Mouse (Mus musculus) hindbrain, embryonic 14.5 days (tissue): ENCODE measurements at regions not wholly inside any gene's neighbourhood (a gene's known extent, or its start where the extent isn't known, plus 50 kb on each side); places are given as distances from the start of the nearest gene placed in this dataset.

Source experiments
- ATAC-seq: fragments of 200-750 bp; cut with Nextera tagmentation; 2 replicates; pipeline ENCODE4 v1.8.0; 2017; ENCODE audit warnings: moderate number of reproducible peaks, mild to moderate bottlenecking, moderate TSS enrichment, moderate library complexity; ENCODE audit not compliant: low FRiP score
- DNase-seq: peaks from one replicate; pipeline ENCODE4 v3.0.0-alpha.2; 2015; ENCODE audit warnings: low spot score
- H3K27ac ChIP-seq: fragments of 300-500 bp; sonication (generic); 2 replicates; pipeline ENCODE4 v1.5.1; 2014; ENCODE audit warnings: mild to moderate bottlenecking, moderate library complexity
- H3K27me3 ChIP-seq: fragments of 300-500 bp; sonication (generic); 2 replicates; pipeline ENCODE4 v1.6.1; 2014; ENCODE audit warnings: mild to moderate bottlenecking, low read length, mixed read lengths; ENCODE audit not compliant: control insufficient read depth, insufficient read depth
- H3K36me3 ChIP-seq: fragments of 300-500 bp; sonication (generic); replicated peaks from 2 replicates; pipeline ENCODE4 v1.6.1; 2014; ENCODE audit not compliant: control insufficient read depth, insufficient read depth
- H3K4me1 ChIP-seq: fragments of 300-500 bp; sonication (generic); replicated peaks from 2 replicates; pipeline ENCODE4 v1.6.1; 2014; ENCODE audit warnings: antibody characterized with exemption, low read length, mixed read lengths; ENCODE audit not compliant: control insufficient read depth, insufficient read depth
- H3K4me2 ChIP-seq: fragments of 300-500 bp; sonication (generic); replicated peaks from 2 replicates; pipeline ENCODE4 v1.6.1; 2014; ENCODE audit warnings: mild to moderate bottlenecking, moderate library complexity
- H3K4me3 ChIP-seq: fragments of 300-500 bp; sonication (generic); replicated peaks from 2 replicates; pipeline ENCODE4 v1.5.1; 2014; ENCODE audit warnings: mild to moderate bottlenecking, low read length
- H3K9ac ChIP-seq: fragments of 300-500 bp; sonication (generic); 2 replicates; pipeline ENCODE4 v1.6.1; 2014
- H3K9me3 ChIP-seq: fragments of 300-500 bp; sonication (generic); 2 replicates; pipeline ENCODE4 v1.6.1; 2016; ENCODE audit warnings: low read length; ENCODE audit not compliant: control insufficient read depth
- WGBS: fragments of 180-500 bp; shearing (Covaris S2); extraction: QIAGEN DNeasy Blood & Tissue Kit; methylation state at CpG from one replicate; pipeline ENCODE4 v1.1.7; 2014; 5-methylcytosine and 5-hydroxymethylcytosine counted together

- ATAC-seq: no peak
- H3K4me1 ChIP-seq: no peaks in the 10 kb centered on the region
- no peak overlapping the region for H3K4me3 ChIP-seq
- H3K27me3 ChIP-seq: no peaks in the 10 kb centered on the region
- 84% methylated on average over 2 of the region's 2 CpGs for WGBS
- no peaks in the 10 kb centered on the region for H3K9me3 ChIP-seq
- H3K9ac ChIP-seq: no peak overlapping the region
- DNase-seq: no peak
- H3K4me2 ChIP-seq: no peak overlapping the region
- H3K36me3 ChIP-seq: no peaks in the 10 kb centered on the region
- H3K27ac ChIP-seq: no peak overlapping the region
Measured at GRCm38 (mm10) chr1:42041544-42041943, 654.0 kb upstream of the Pou3f3 start.

DNA sequence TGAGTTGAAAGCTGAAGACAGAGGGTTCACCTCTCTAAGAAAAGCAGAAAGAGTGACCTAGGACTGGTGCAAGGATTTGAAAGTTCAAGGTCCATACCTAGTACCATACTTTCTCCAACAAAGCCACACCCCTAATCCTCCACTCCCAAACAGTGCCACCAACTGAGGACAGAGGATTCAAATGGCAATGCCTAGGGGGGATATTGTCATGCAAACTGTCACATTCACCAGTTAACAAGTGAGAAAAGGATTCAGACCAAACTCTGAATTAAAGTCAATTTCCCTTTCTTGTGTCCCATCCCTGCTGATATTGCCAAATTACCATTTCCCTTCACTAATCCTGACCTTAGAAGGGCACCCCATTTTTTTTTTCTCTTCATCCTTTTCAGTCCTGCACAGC is 637.1 kb upstream of the Pou3f3 start:
- Histone ChIP-seq H3K9ac (no peak overlapping the region), H3K36me3 (no peaks in the 10 kb centered on the region), H3K4me2 (no peak overlapping the region), H3K9me3 (no peaks in the 10 kb centered on the region), H3K27ac (no peak overlapping the region), H3K4me3 (no peak overlapping the region), H3K27me3 (no peaks in the 10 kb centered on the region), H3K4me1 (no peaks in the 10 kb centered on the region)
- ATAC-seq: no peak
- DNase-seq: no peak

DNA sequence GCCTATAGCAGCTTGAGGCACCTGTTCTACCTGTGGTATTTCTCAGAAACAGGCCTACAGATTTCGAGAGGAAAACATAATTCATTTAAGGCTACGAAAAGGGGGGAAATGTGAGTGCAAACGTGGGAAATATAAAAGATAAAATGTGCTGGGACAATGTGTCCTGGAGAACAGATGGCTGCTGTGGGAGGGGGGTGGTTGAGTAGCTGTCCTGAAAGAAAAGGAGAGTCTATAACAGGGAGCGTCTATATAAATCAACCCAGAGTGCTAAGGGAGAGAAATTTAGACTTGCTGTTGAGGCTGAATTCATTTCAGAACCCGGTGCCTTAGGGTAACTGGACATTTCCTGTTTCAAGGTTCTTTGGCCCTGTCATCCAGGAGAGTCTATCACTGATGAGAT is 625.5 kb upstream of the Pou3f3 start:
- no peak for ATAC-seq
- Histone ChIP-seq H3K27me3 (no peaks in the 10 kb centered on the region), H3K36me3 (no peaks in the 10 kb centered on the region), H3K4me2 (no peak overlapping the region), H3K9me3 (no peaks in the 10 kb centered on the region), H3K27ac (no peak overlapping the region), H3K4me3 (no peak overlapping the region), H3K4me1 (no peaks in the 10 kb centered on the region), H3K9ac (no peak overlapping the region)
- WGBS: 70% methylated on average over 5 of the region's 5 CpGs
- no peak for DNase-seq

GRCm38 (mm10) chr1:42096026-42096425 is 599.5 kb upstream of the Pou3f3 start:
- H3K4me1 ChIP-seq: no peaks in the 10 kb centered on the region
- H3K27me3 ChIP-seq: no peaks in the 10 kb centered on the region
- H3K36me3 ChIP-seq: no peaks in the 10 kb centered on the region
- H3K9ac ChIP-seq: no peak overlapping the region
- DNase-seq (no peak), ATAC-seq (no peak)
- 48% methylated on average over 2 of the region's 2 CpGs for WGBS
- H3K4me3 ChIP-seq: no peak overlapping the region
- H3K9me3 ChIP-seq: no peaks in the 10 kb centered on the region
- H3K4me2 ChIP-seq: no peak overlapping the region
- no peak overlapping the region for H3K27ac ChIP-seq

DNA sequence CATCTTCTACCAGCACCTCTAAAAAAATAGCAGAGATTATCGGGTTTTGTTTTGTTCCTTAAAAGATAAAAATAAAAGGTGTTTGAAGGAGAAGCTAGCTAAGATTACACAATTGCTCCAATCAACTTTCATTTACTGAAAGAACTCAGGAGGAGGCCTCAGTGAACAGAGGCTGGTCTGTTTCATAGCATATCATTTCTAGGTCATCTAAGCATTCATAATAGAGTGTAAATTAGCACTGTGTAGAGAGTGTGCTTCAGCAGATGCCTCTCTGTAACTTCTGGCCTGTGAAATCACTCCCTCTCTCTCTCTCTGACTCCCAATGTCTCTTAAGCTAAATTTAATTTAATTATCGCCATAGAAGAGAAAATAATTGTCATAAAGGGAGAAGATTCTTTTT is 597.0 kb upstream of the Pou3f3 start:
- Histone ChIP-seq H3K36me3 (no peaks in the 10 kb centered on the region), H3K9me3 (no peaks in the 10 kb centered on the region), H3K4me1 (no peaks in the 10 kb centered on the region), H3K4me3 (no peak overlapping the region), H3K27me3 (no peaks in the 10 kb centered on the region), H3K4me2 (no peak overlapping the region), H3K27ac (no peak overlapping the region), H3K9ac (no peak overlapping the region)
- DNase-seq: no peak
- no peak for ATAC-seq
- 80% methylated on average over 2 of the region's 2 CpGs for WGBS

DNA sequence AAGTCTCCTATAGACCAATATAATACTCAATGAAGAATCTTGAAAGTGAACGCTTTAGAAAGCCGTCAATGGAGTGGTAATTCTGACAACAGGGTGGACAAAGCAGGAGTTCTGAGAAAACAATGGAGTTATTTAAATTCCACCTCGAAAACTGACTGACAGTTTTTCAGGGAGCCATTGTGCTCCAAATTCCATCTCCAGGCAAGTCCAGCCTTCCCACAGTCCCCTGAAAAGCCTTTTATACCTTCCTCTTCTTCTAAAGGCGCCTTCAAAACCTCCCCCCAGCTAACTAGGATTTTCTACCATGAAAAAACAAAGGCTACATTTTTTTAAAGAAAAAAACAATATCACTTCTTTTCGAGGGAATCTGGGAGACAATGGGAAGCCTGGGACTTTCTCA is 588.0 kb upstream of the Pou3f3 start:
- Histone ChIP-seq H3K4me3 (no peak overlapping the region), H3K9me3 (no peaks in the 10 kb centered on the region), H3K27ac (no peak overlapping the region), H3K4me2 (no peak overlapping the region), H3K9ac (no peak overlapping the region), H3K36me3 (no peaks in the 10 kb centered on the region), H3K27me3 (no peaks in the 10 kb centered on the region), H3K4me1 (no peaks in the 10 kb centered on the region)
- no peak for DNase-seq
- 11% methylated on average over 5 of the region's 5 CpGs for WGBS
- no peak for ATAC-seq

- WGBS: 14% methylated on average over 1 of the region's 1 CpGs
- DNase-seq (no peak), ATAC-seq (no peak)
- H3K36me3 ChIP-seq: no peaks in the 10 kb centered on the region
- no peak overlapping the region for H3K4me3 ChIP-seq
- H3K9me3 ChIP-seq: no peaks in the 10 kb centered on the region
- no peaks in the 10 kb centered on the region for H3K4me1 ChIP-seq
- H3K27ac ChIP-seq: no peak overlapping the region
- H3K4me2 ChIP-seq: no peak overlapping the region
- no peaks in the 10 kb centered on the region for H3K27me3 ChIP-seq
- H3K9ac ChIP-seq: no peak overlapping the region
Measured at GRCm38 (mm10) chr1:42107925-42108324, 587.6 kb upstream of the Pou3f3 start.

- WGBS: 52% methylated on average over 13 of the region's 13 CpGs
- Histone ChIP-seq H3K27me3 (no peaks in the 10 kb centered on the region), H3K4me2 (no peak overlapping the region), H3K4me1 (0 out of 2 replicates have a peak, but pooled peaks cover 6% of the 10 kb centered on the region), H3K9ac (no peak overlapping the region), H3K36me3 (no peaks in the 10 kb centered on the region), H3K27ac (no peak overlapping the region), H3K4me3 (no peak overlapping the region), H3K9me3 (0 out of 2 replicates have a peak, but pooled peaks cover 11% of the 10 kb centered on the region)
- ATAC-seq (no peak), DNase-seq (no peak)
Measured at GRCm38 (mm10) chr1:42152175-42152790, 543.3 kb upstream of the Pou3f3 start.

DNA sequence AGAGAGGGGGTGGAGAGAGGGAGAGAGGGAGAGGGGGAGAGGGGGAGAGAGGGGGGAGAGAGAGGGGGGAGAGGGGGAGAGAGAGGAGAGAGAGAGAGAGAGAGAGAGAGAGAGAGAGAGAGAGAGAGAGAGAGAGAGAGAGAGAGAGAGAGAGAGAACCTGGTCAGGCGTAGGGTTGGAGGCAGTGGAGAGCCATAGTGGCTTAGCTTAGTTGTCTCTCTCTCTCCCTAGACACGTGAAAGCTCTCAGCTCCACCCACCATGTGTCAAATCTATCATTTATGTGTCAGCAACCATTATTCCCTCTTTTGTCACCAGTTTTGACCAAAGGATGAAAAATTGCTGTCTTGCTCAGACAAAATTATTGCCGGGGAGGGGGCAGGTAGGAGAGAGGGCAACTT is 542.7 kb upstream of the Pou3f3 start:
- ATAC-seq: no peak
- Histone ChIP-seq H3K27me3 (no peaks in the 10 kb centered on the region), H3K4me3 (no peak overlapping the region), H3K9ac (no peak overlapping the region), H3K27ac (no peak overlapping the region), H3K4me1 (0 out of 2 replicates have a peak, but pooled peaks cover 6% of the 10 kb centered on the region), H3K9me3 (0 out of 2 replicates have a peak, but pooled peaks cover 11% of the 10 kb centered on the region), H3K36me3 (no peaks in the 10 kb centered on the region), H3K4me2 (no peak overlapping the region)
- no peak for DNase-seq
- WGBS: 46% methylated on average over 3 of the region's 3 CpGs
